Mouse (Mus musculus) liver, embryonic 14.5 days (tissue): ENCODE measurements at regions not wholly inside any gene's neighbourhood (a gene's known extent, or its start where the extent isn't known, plus 50 kb on each side); places are given as distances from the start of the nearest gene placed in this dataset.

ENCODE experiments used
- ATAC-seq: fragments of 200-750 bp; cut with Nextera tagmentation; 2 replicates; pipeline ENCODE4 v1.8.0; 2017; ENCODE audit warnings: moderate number of reproducible peaks, mild to moderate bottlenecking, moderate library complexity; ENCODE audit not compliant: insufficient read depth
- DNase-seq, 3 experiments: peaks; one replicate each; pipeline ENCODE4 v3.0.0-alpha.2; 2012 to 2013; ENCODE audit warnings: low read depth in 3 of 3, low spot score in 3 of 3
- H3K27ac ChIP-seq: fragments of 300-500 bp; sonication (generic); 2 replicates; pipeline ENCODE4 v1.5.1; 2014; ENCODE audit warnings: moderate library complexity, mild to moderate bottlenecking, control low read depth, inconsistent platforms
- H3K27me3 ChIP-seq: fragments of 300-500 bp; sonication (generic); 2 replicates; pipeline ENCODE4 v1.6.1; 2014; ENCODE audit warnings: mild to moderate bottlenecking, low read length, moderate library complexity; ENCODE audit not compliant: control insufficient read depth, insufficient read depth
- H3K36me3 ChIP-seq: fragments of 300-500 bp; sonication (generic); replicated peaks from 2 replicates; pipeline ENCODE4 v1.6.1; 2014; ENCODE audit warnings: low read depth; ENCODE audit not compliant: control insufficient read depth, insufficient read depth
- H3K4me1 ChIP-seq, 2 experiments: fragments of 200-500 bp in 1 of 2; fragments of 300-500 bp in 1 of 2; sonication (generic) in 1 of 2; replicated peaks; 2 replicates each; pipeline ENCODE4 v1.6.1; 2012 to 2014; ENCODE audit warnings: antibody characterized with exemption in 1 of 2, inconsistent platforms in 1 of 2, low read length in 1 of 2; ENCODE audit not compliant: control insufficient read depth in 2 of 2, insufficient read depth in 2 of 2
- H3K4me2 ChIP-seq: fragments of 300-500 bp; sonication (generic); 2 replicates; pipeline ENCODE4 v1.6.1; 2014; ENCODE audit warnings: low read depth, mild to moderate bottlenecking, control low read depth, moderate library complexity
- H3K4me3 ChIP-seq, 2 experiments: fragments of 200-500 bp in 1 of 2; fragments of 300-500 bp in 1 of 2; sonication (generic) in 1 of 2; 2 replicates each; pipeline ENCODE4 v1.5.1; 2012 to 2014; ENCODE audit warnings: low read depth in 2 of 2, low read length in 2 of 2, mild to moderate bottlenecking in 2 of 2, control low read depth in 1 of 2, inconsistent platforms in 1 of 2, moderate library complexity in 1 of 2; ENCODE audit not compliant: insufficient read depth in 1 of 2
- H3K9ac ChIP-seq: fragments of 300-500 bp; sonication (generic); replicated peaks from 2 replicates; pipeline ENCODE4 v1.6.1; 2014; ENCODE audit warnings: mild to moderate bottlenecking, control low read depth, moderate library complexity
- H3K9me3 ChIP-seq: fragments of 300-500 bp; sonication (generic); 2 replicates; pipeline ENCODE4 v1.6.1; 2016; ENCODE audit warnings: low read length, mixed read lengths; ENCODE audit not compliant: control insufficient read depth
- CTCF ChIP-seq: IDR thresholded peaks from 2 replicates; pipeline ENCODE4 v1.5.1; 2016; ENCODE audit warnings: antibody characterized with exemption, low read depth, control low read depth
- EP300 ChIP-seq: IDR thresholded peaks from 2 replicates; pipeline ENCODE4 v1.6.1; 2016; ENCODE audit warnings: antibody characterized with exemption, low read depth
- WGBS: fragments of 180-500 bp; shearing (Covaris S2); extraction: QIAGEN DNeasy Blood & Tissue Kit; methylation state at CpG from one replicate; pipeline ENCODE4 v1.1.7; 2014; ENCODE audit not compliant: insufficient replicate concordance; 5-methylcytosine and 5-hydroxymethylcytosine counted together

DNA sequence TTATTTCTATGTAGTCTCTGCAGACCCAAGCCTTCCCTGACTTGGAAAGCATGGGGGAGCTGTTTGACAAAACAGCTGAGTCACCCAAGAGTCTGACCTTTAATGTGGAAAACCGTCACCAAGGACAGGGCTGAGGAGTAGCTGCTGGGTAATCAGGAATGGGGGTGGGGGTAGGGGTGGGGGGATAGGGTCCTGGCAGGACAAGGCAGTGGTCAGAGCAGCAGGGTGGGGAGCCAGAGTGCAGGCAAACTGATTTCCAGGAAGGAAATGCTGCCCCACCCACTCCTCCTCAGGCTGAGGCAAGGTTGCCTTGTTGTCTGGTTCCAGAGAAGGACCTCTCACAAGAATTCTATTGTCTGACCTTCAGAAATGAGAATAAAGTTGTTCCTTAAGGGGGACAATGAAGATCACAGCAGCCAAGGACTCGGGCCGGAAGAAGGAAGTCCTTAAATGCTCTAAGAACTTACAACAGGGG, 266.6 kb downstream of the Plpp3 start:
- H3K36me3 ChIP-seq: no peaks in the 10 kb centered on the region
- no peak overlapping the region for H3K9ac ChIP-seq
- H3K4me2 ChIP-seq: no peak overlapping the region
- H3K27me3 ChIP-seq: no peaks in the 10 kb centered on the region
- 50% methylated on average over 3 of the region's 3 CpGs for WGBS
- ATAC-seq: no peak
- H3K9me3 ChIP-seq: no peaks in the 10 kb centered on the region
- no peak overlapping the region for H3K27ac ChIP-seq
- H3K4me3 ChIP-seq: no peak overlapping the region
- peaks cover 0 to 4% of the 10 kb centered on the region in 2 experiments; a peak in 1 of 4 replicates for H3K4me1 ChIP-seq
- DNase-seq: no peak
- TF ChIP-seq EP300 (no peak), CTCF (no peak)

GRCm38 (mm10) chr4:105425086-105425485, 267.9 kb downstream of the Plpp3 start:
- Histone ChIP-seq H3K27ac (no peak overlapping the region), H3K9ac (no peak overlapping the region), H3K27me3 (no peaks in the 10 kb centered on the region), H3K4me2 (no peak overlapping the region), H3K36me3 (no peaks in the 10 kb centered on the region), H3K4me3 (no peak overlapping the region), H3K4me1 (peaks cover 0 to 4% of the 10 kb centered on the region in 2 experiments; a peak in 1 of 4 replicates), H3K9me3 (no peaks in the 10 kb centered on the region)
- no peak for DNase-seq
- TF ChIP-seq EP300 (no peak), CTCF (no peak)
- ATAC-seq: no peak
- WGBS: 68% methylated on average over 6 of the region's 6 CpGs

DNA sequence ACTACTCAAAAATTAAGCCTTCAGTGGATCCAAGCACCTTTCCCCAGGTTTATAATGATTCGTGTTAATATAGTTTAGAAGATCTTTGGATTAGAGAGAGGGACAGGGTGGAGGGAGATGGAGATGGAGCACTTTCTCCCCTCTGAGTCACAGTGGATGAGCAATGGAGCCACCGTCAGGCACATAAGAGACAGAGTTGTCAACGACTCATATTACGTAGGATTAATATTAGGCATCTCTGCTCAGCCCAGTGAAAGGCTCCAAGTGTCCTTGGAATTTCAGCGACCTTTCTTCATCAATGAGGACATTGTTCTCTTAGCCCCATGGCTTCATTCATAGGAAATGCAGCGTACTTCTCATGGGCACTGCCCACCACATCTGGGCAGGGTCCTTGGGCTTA, 270.4 kb downstream of the Plpp3 start:
- Histone ChIP-seq H3K27ac (no peak overlapping the region), H3K4me1 (peaks cover 0 to 1% of the 10 kb centered on the region in 2 experiments; a peak in 1 of 4 replicates), H3K9ac (no peak overlapping the region), H3K4me3 (no peak overlapping the region), H3K9me3 (no peaks in the 10 kb centered on the region), H3K27me3 (no peaks in the 10 kb centered on the region), H3K4me2 (no peak overlapping the region), H3K36me3 (no peaks in the 10 kb centered on the region)
- ATAC-seq (no peak), DNase-seq (no peak)
- TF ChIP-seq EP300: no peak
- TF ChIP-seq CTCF: no peak
- WGBS: 66% methylated on average over 6 of the region's 6 CpGs

- ATAC-seq (no peak), DNase-seq (no peak)
- TF ChIP-seq EP300: no peak
- no peak for TF ChIP-seq CTCF
- no peak overlapping the region for H3K4me3 ChIP-seq
- no peaks in the 10 kb centered on the region for H3K4me1 ChIP-seq
- no peaks in the 10 kb centered on the region for H3K27me3 ChIP-seq
- H3K4me2 ChIP-seq: no peak overlapping the region
- no peaks in the 10 kb centered on the region for H3K9me3 ChIP-seq
- 69% methylated on average over 6 of the region's 6 CpGs for WGBS
- H3K9ac ChIP-seq: no peak overlapping the region
- no peaks in the 10 kb centered on the region for H3K36me3 ChIP-seq
- no peak overlapping the region for H3K27ac ChIP-seq
These were observed 272.4 kb downstream of the Plpp3 start for GRCm38 (mm10) chr4:105429381-105430100.

GRCm38 (mm10) chr4:105432461-105432860, 275.3 kb downstream of the Plpp3 start:
- H3K9me3 ChIP-seq: no peaks in the 10 kb centered on the region
- H3K4me1 ChIP-seq: no peaks in the 10 kb centered on the region
- H3K9ac ChIP-seq: no peak overlapping the region
- H3K4me2 ChIP-seq: no peak overlapping the region
- H3K27me3 ChIP-seq: no peaks in the 10 kb centered on the region
- H3K27ac ChIP-seq: no peak overlapping the region
- no peaks in the 10 kb centered on the region for H3K36me3 ChIP-seq
- no peak for ATAC-seq
- DNase-seq: no peak
- no peak for TF ChIP-seq CTCF
- TF ChIP-seq EP300: no peak
- 60% methylated on average over 4 of the region's 4 CpGs for WGBS
- no peak overlapping the region for H3K4me3 ChIP-seq
